Mouse (Mus musculus): ENCODE results near the gene Ntrk3. TPM values are rescaled to one million over a fixed set of nuclear protein-coding genes. Genes with fewer than 3 reads are reported as not detected.

Ntrk3 gene
- polyA plus RNA-seq, 1 experiment from 2014 or later = not detected

- WGBS (ENCODE audit: missing documents) = 92% methylated on average over 5 of the region's 5 CpGs
- H3K79me2 ChIP-seq (ENCODE audit: inconsistent target) = no peaks in the 10 kb centered on the region
- no peaks in the 10 kb centered on the region for H3K36me3 ChIP-seq (ENCODE audit: inconsistent target)
- H3K27ac ChIP-seq = no peak overlapping the region
- no peak overlapping the region for H3K4me3 ChIP-seq (ENCODE audit: inconsistent target)
Measured at GRCm38 (mm10) chr7:78743731-78744385, 6.0 kb upstream of the Ntrk3 start.

GRCm38 (mm10) chr7:78739351-78740000, 1.7 kb upstream of the Ntrk3 start:
- 80% methylated on average over 8 of the region's 8 CpGs for whole genome bisulfite sequencing (ENCODE audit: missing documents)
- H3K36me3 ChIP-seq (ENCODE audit: inconsistent target) = no peaks in the 10 kb centered on the region
- H3K4me3 ChIP-seq (ENCODE audit: inconsistent target) = no peak overlapping the region
- H3K27ac ChIP-seq = no peak overlapping the region
- H3K79me2 ChIP-seq (ENCODE audit: inconsistent target) = no peaks in the 10 kb centered on the region

GRCm38 (mm10) chr7:78737196-78737595, 616 bp downstream of the Ntrk3 start:
- Histone ChIP-seq H3K79me2 (ENCODE audit: inconsistent target) (no peaks in the 10 kb centered on the region), H3K4me3 (ENCODE audit: inconsistent target) (no peak overlapping the region), H3K36me3 (ENCODE audit: inconsistent target) (no peaks in the 10 kb centered on the region), H3K27ac (no peak overlapping the region)
- WGBS (ENCODE audit: missing documents) = 91% methylated on average over 6 of the region's 6 CpGs

- Histone ChIP-seq H3K36me3 (ENCODE audit: inconsistent target) (no peaks in the 10 kb centered on the region), H3K27ac (no peak overlapping the region), H3K79me2 (ENCODE audit: inconsistent target) (no peaks in the 10 kb centered on the region), H3K4me3 (ENCODE audit: inconsistent target) (no peak overlapping the region)
- WGBS (ENCODE audit: missing documents) = 100% methylated on average over 4 of the region's 8 CpGs
Measured at GRCm38 (mm10) chr7:78731391-78731790, 6.4 kb downstream of the Ntrk3 start.

- Histone ChIP-seq H3K4me3 (ENCODE audit: inconsistent target) (no peak overlapping the region), H3K36me3 (ENCODE audit: inconsistent target) (no peaks in the 10 kb centered on the region), H3K27ac (no peak overlapping the region), H3K79me2 (ENCODE audit: inconsistent target) (no peaks in the 10 kb centered on the region)
- WGBS (ENCODE audit: missing documents) = 76% methylated on average over 4 of the region's 4 CpGs
Measured at GRCm38 (mm10) chr7:78724591-78724990, 13.2 kb downstream of the Ntrk3 start.

GRCm38 (mm10) chr7:78722051-78722450, 15.8 kb downstream of the Ntrk3 start:
- 98% methylated on average over 4 of the region's 4 CpGs for WGBS (ENCODE audit: missing documents)

GRCm38 (mm10) chr7:78720989-78721816, 16.6 kb downstream of the Ntrk3 start:
- Histone ChIP-seq H3K36me3 (ENCODE audit: inconsistent target) (no peaks in the 10 kb centered on the region), H3K79me2 (ENCODE audit: inconsistent target) (no peaks in the 10 kb centered on the region), H3K27ac (no peak overlapping the region), H3K4me3 (ENCODE audit: inconsistent target) (no peak overlapping the region)
- 30% methylated on average over 9 of the region's 9 CpGs for WGBS (ENCODE audit: missing documents)

More at GRCm38 (mm10) chr7:78722051-78722450, 15.8 kb downstream of the Ntrk3 start:
- H3K27ac ChIP-seq = no peak overlapping the region
- H3K4me3 ChIP-seq (ENCODE audit: inconsistent target) = no peak overlapping the region
- no peaks in the 10 kb centered on the region for H3K79me2 ChIP-seq (ENCODE audit: inconsistent target)
- H3K36me3 ChIP-seq (ENCODE audit: inconsistent target) = no peaks in the 10 kb centered on the region

- Histone ChIP-seq H3K79me2 (ENCODE audit: inconsistent target) (no peaks in the 10 kb centered on the region), H3K36me3 (ENCODE audit: inconsistent target) (no peaks in the 10 kb centered on the region), H3K27ac (no peak overlapping the region), H3K4me3 (ENCODE audit: inconsistent target) (no peak overlapping the region)
- WGBS (ENCODE audit: missing documents) = 52% methylated on average over 7 of the region's 7 CpGs
Measured at GRCm38 (mm10) chr7:78719795-78720460, 17.9 kb downstream of the Ntrk3 start.

- Histone ChIP-seq H3K4me3 (ENCODE audit: inconsistent target) (no peak overlapping the region), H3K36me3 (ENCODE audit: inconsistent target) (no peaks in the 10 kb centered on the region), H3K79me2 (ENCODE audit: inconsistent target) (no peaks in the 10 kb centered on the region), H3K27ac (no peak overlapping the region)
- WGBS (ENCODE audit: missing documents) = 7% methylated on average over 4 of the region's 5 CpGs
Measured at GRCm38 (mm10) chr7:78719117-78719516, 18.7 kb downstream of the Ntrk3 start.

- WGBS (ENCODE audit: missing documents) = 90% methylated on average over 8 of the region's 8 CpGs
- no peak overlapping the region for H3K27ac ChIP-seq
Measured at GRCm38 (mm10) chr7:78718191-78718609, 19.6 kb downstream of the Ntrk3 start.

GRCm38 (mm10) chr7:78707708-78708107, 30.1 kb downstream of the Ntrk3 start:
- H3K27ac ChIP-seq = no peak overlapping the region
- WGBS (ENCODE audit: missing documents) = 92% methylated on average over 7 of the region's 7 CpGs
- no peaks in the 10 kb centered on the region for H3K79me2 ChIP-seq (ENCODE audit: inconsistent target)
- H3K36me3 ChIP-seq (ENCODE audit: inconsistent target) = no peaks in the 10 kb centered on the region
- no peak overlapping the region for H3K4me3 ChIP-seq (ENCODE audit: inconsistent target)

More at GRCm38 (mm10) chr7:78718191-78718609, 19.6 kb downstream of the Ntrk3 start:
- Histone ChIP-seq H3K36me3 (ENCODE audit: inconsistent target) (no peaks in the 10 kb centered on the region), H3K79me2 (ENCODE audit: inconsistent target) (no peaks in the 10 kb centered on the region), H3K4me3 (ENCODE audit: inconsistent target) (no peak overlapping the region)

- Histone ChIP-seq H3K4me3 (ENCODE audit: inconsistent target) (no peak overlapping the region), H3K36me3 (ENCODE audit: inconsistent target) (no peaks in the 10 kb centered on the region), H3K79me2 (ENCODE audit: inconsistent target) (no peaks in the 10 kb centered on the region), H3K27ac (no peak overlapping the region)
- 61% methylated on average over 3 of the region's 3 CpGs for WGBS (ENCODE audit: missing documents)
Measured at GRCm38 (mm10) chr7:78707122-78707521, 30.7 kb downstream of the Ntrk3 start.

- no peak overlapping the region for H3K4me3 ChIP-seq (ENCODE audit: inconsistent target)
- no peaks in the 10 kb centered on the region for H3K36me3 ChIP-seq (ENCODE audit: inconsistent target)
- WGBS (ENCODE audit: missing documents) = 81% methylated on average over 6 of the region's 6 CpGs
- no peaks in the 10 kb centered on the region for H3K79me2 ChIP-seq (ENCODE audit: inconsistent target)
- no peak overlapping the region for H3K27ac ChIP-seq
Measured at GRCm38 (mm10) chr7:78702676-78703075, 35.1 kb downstream of the Ntrk3 start.

GRCm38 (mm10) chr7:78695200-78695599, 42.6 kb downstream of the Ntrk3 start:
- Histone ChIP-seq H3K36me3 (ENCODE audit: inconsistent target) (no peaks in the 10 kb centered on the region), H3K27ac (no peak overlapping the region), H3K79me2 (ENCODE audit: inconsistent target) (no peaks in the 10 kb centered on the region), H3K4me3 (ENCODE audit: inconsistent target) (no peak overlapping the region)
- WGBS (ENCODE audit: missing documents) = 92% methylated on average over 3 of the region's 3 CpGs

All from macrophage (primary cell).